Mouse (Mus musculus) hindbrain, embryonic 13.5 days (tissue): ENCODE data around the gene Muc5b. TPM values are rescaled to one million over a fixed set of nuclear protein-coding genes. Genes with fewer than 3 reads are reported as not detected.

Source experiments
- ATAC-seq: fragments of 200-750 bp; cut with Nextera tagmentation; 2 replicates; pipeline ENCODE4 v1.8.0; 2017; ENCODE audit warnings: moderate TSS enrichment; ENCODE audit not compliant: low FRiP score
- H3K27ac ChIP-seq: fragments of 300-500 bp; sonication (generic); 2 replicates; pipeline ENCODE4 v1.5.1; 2015; ENCODE audit warnings: inconsistent platforms, mild to moderate bottlenecking, moderate library complexity
- H3K27me3 ChIP-seq: fragments of 300-500 bp; sonication (generic); 2 replicates; pipeline ENCODE4 v1.6.1; 2015; ENCODE audit warnings: mild to moderate bottlenecking, inconsistent platforms
- H3K36me3 ChIP-seq: fragments of 300-500 bp; sonication (generic); 2 replicates; pipeline ENCODE4 v1.6.1; 2015; ENCODE audit warnings: mild to moderate bottlenecking, inconsistent platforms
- H3K4me1 ChIP-seq: fragments of 300-500 bp; sonication (generic); replicated peaks from 2 replicates; pipeline ENCODE4 v1.6.1; 2015; ENCODE audit warnings: inconsistent platforms
- H3K4me2 ChIP-seq: fragments of 300-500 bp; sonication (generic); 2 replicates; pipeline ENCODE4 v1.6.1; 2015; ENCODE audit warnings: inconsistent platforms, mild to moderate bottlenecking, moderate library complexity
- H3K4me3 ChIP-seq: fragments of 300-500 bp; sonication (generic); 2 replicates; pipeline ENCODE4 v1.5.1; 2015; ENCODE audit warnings: mild to moderate bottlenecking, inconsistent platforms
- H3K9ac ChIP-seq: fragments of 300-500 bp; sonication (generic); 2 replicates; pipeline ENCODE4 v1.6.1; 2015; ENCODE audit warnings: mild to moderate bottlenecking, inconsistent platforms
- H3K9me3 ChIP-seq: fragments of 300-500 bp; sonication (generic); 2 replicates; pipeline ENCODE4 v1.6.1; 2016; ENCODE audit warnings: inconsistent platforms
- WGBS: fragments of 180-500 bp; shearing (Covaris S2); methylation state at CpG from one replicate; pipeline ENCODE4 v1.1.7; 2015; 5-methylcytosine and 5-hydroxymethylcytosine counted together
- polyA plus RNA-seq: library from polyadenylated mRNA; unstranded; fragments of >200 nt; fragmentation: Nextera tagmentation; extraction: Ambion mirVana; gene quantifications from 2 replicates; pipeline ENCODE4 v1.2.1, GENCODE M21; 2015

Muc5b gene
- polyA plus RNA-seq, 1 experiment from 2014 or later = 0.04 TPM

DNA sequence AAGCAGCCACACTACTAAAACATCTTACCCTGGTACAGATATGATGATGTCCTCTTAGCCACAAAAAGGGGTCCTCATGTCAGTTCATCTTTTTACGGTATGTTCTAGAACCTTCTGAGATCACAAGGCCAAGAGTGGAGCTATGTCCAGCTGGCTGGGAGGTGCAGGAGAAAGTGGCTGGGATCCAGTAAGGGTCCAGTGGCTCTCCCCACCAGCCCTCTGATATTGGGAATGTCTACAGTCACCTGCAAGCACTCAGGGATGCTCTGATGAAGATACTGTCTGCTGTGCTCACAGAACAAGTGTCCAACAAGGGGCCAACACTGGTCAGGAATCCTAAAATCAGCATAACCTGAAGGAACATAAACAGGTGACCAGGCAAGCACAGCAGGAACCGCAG lies 79.5 kb downstream of the Muc5b start, which contains the start of gene Tollip:
Gene Tollip, minus strand, starts transcription at position 101 of the 400 bp plus-strand sequence.
- Histone ChIP-seq H3K4me2 (no peak within 1 kb of the TSS), H3K4me1 (peaks cover under 1% of the 10 kb centered on the region; the same call in 1 of the 2 replicates), H3K9ac (no peak within 1 kb of the TSS), H3K27ac (no peak within 1 kb of the TSS), H3K9me3 (no peaks in the 10 kb centered on the region), H3K4me3 (no peak within 1 kb of the TSS), H3K27me3 (no peaks in the 10 kb centered on the region), H3K36me3 (no peaks in the 10 kb centered on the region)
- ATAC-seq = no peak
- 94% methylated on average over 2 of the region's 2 CpGs for WGBS

Other genes starting within 250 kb of the Muc5b start
- gene Muc6, start 183.8 kb upstream of the Muc5b start, polyA plus RNA-seq = 0.21 and 0.23 TPM in 2 replicates
- gene Muc2, start 148.7 kb upstream of the Muc5b start, polyA plus RNA-seq = 0.14 and 0.38 TPM in 2 replicates
- not detected in 2 replicates for gene Muc5ac, start 50.1 kb upstream of the Muc5b start, polyA plus RNA-seq
- 70.1 and 72.9 TPM in 2 replicates for gene Tollip, start 79.4 kb downstream of the Muc5b start, polyA plus RNA-seq
- 22.5 and 24.5 TPM in 2 replicates for gene Brsk2, start 110.7 kb downstream of the Muc5b start, polyA plus RNA-seq
- gene Mob2, start 222.0 kb downstream of the Muc5b start, polyA plus RNA-seq = 53.0 and 53.5 TPM in 2 replicates